Mouse (Mus musculus): ENCODE results near the gene Prr19. TPM values are rescaled to one million over a fixed set of nuclear protein-coding genes. Genes with fewer than 3 reads are reported as not detected.

Prr19 gene
- polyA plus RNA-seq, 1 experiment from 2014 or later = not detected

GRCm38 (mm10) chr7:25348861-25349260 is 47.6 kb downstream of the Prr19 start:
- 94% methylated on average over 8 of the region's 8 CpGs for WGBS (ENCODE audit: missing documents)
- no peak overlapping the region for H3K4me3 ChIP-seq (ENCODE audit: inconsistent target)
- no peaks in the 10 kb centered on the region for H3K79me2 ChIP-seq (ENCODE audit: inconsistent target)
- no peak overlapping the region for H3K27ac ChIP-seq
- H3K36me3 ChIP-seq (ENCODE audit: inconsistent target) = peaks cover 22% of the 10 kb centered on the region; the same call in 1 of the 2 replicates

Other genes starting within 250 kb of the Prr19 start
- gene Grik5, start 229.1 kb upstream of the Prr19 start, polyA plus RNA-seq (2018) = 0.22 to 0.47 TPM (median 0.26 TPM) in 3 replicates
- gene Zfp574, start 228.8 kb upstream of the Prr19 start, polyA plus RNA-seq (2018) = 5.7 to 7.6 TPM (median 6.5 TPM) in 3 replicates
- gene Pou2f2, start 121.7 kb upstream of the Prr19 start, polyA plus RNA-seq (2018) = 10.3 to 30.9 TPM (median 23.9 TPM) in 3 replicates
- gene Dedd2, start 80.8 kb upstream of the Prr19 start, polyA plus RNA-seq (2018) = 2.2 to 9.2 TPM (median 3.1 TPM) in 3 replicates
- 4.1 to 4.8 TPM (median 4.5 TPM) in 3 replicates for gene Zfp526, start 80.0 kb upstream of the Prr19 start, polyA plus RNA-seq (2018)
- gene Gsk3a, start 63.6 kb upstream of the Prr19 start, polyA plus RNA-seq (2018) = 51.8 to 78.1 TPM (median 55.3 TPM) in 3 replicates
- gene Erf, start 50.6 kb upstream of the Prr19 start, polyA plus RNA-seq (2018) = 11.9 to 14.5 TPM (median 14.2 TPM) in 3 replicates
- gene Cic, start 33.7 kb upstream of the Prr19 start, polyA plus RNA-seq (2018) = 88.9 to 139 TPM (median 118 TPM) in 3 replicates
- gene Pafah1b3, start 3.4 kb upstream of the Prr19 start, polyA plus RNA-seq (2018) = 7.4 to 20.7 TPM (median 14.3 TPM) in 3 replicates
- not detected in 3 replicates for gene Tmem145, start 4.7 kb downstream of the Prr19 start, polyA plus RNA-seq (2018)
- 5.6 to 10.5 TPM (median 7.3 TPM) in 3 replicates for gene Megf8, start 15.8 kb downstream of the Prr19 start, polyA plus RNA-seq (2018)
- gene Cnfn, start 68.3 kb downstream of the Prr19 start, polyA plus RNA-seq (2018) = not detected in 3 replicates
- gene Lipe, start 97.3 kb downstream of the Prr19 start, polyA plus RNA-seq (2018) = 7.5 to 17.2 TPM (median 9.2 TPM) in 3 replicates
- not detected in 3 replicates for gene Cxcl17, start 111.5 kb downstream of the Prr19 start, polyA plus RNA-seq (2018)
- gene Ceacam1, start 176.2 kb downstream of the Prr19 start, polyA plus RNA-seq (2018) = 5.5 to 15.5 TPM (median 10.5 TPM) in 3 replicates
- gene Ceacam2, start 238.4 kb downstream of the Prr19 start, polyA plus RNA-seq (2018) = 0.19 TPM in 1 of 3 replicates, not detected in the others

Data from macrophage (primary cell).